Mouse (Mus musculus): Measurements from ENCODE around the gene Mlst8.
"Not testable (repeated sequence)": the region's sequence is repeated elsewhere in the genome, so short reads cannot be mapped to it uniquely, and the experiment has no call there.

The Mlst8 gene

DNA sequence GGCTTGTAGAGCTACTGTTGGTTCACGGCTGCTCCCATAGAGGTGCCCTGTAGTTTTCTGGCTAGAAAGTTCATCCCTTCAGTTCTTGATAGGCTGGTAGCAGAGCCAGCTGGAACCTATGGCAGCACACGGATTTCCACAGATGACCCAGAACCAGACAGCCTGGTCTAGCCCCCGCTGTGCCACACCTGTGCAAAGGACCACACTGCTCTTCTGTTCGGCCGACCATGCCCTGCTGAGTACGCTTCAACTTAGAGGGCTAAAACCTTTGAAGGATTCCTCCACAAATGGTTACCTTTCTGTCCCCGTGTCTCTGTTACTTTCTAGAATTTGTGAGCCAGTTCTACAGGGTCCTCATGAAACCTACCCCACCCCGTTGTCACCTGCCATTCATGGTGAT, 53.6 kb downstream of the Mlst8 start:
- DNase-seq: not testable (repeated sequence)

DNA sequence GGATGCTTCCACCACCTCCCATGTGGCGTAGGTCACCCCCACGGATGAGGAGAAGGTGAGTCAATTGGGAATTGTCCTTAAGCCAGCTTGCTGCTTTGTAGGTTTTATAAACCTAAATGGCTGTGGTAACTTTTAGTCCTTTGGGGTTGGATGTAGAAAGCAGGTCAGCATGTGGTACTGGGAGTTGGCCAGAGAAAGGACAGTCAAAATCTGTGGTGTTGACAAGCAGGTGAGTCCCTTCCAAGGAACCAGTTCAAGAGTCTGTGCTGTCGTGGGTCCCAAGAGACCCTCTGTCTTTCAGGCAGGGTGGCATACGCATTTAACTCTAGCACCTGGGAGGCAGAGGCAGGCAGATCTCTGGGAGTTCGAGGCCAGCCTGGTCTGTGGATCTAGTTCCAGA, 54.4 kb downstream of the Mlst8 start:
- DNase-seq: no peak

Measured in kidney, postnatal 10 days (tissue).